Mouse (Mus musculus): ENCODE results near the gene Lipm.

GRCm38 (mm10) chr19:34089011-34089680, 11.6 kb upstream of the Lipm start:
- no peak for TF ChIP-seq CTCF (IDR thresholded peaks at IDR 0.05; ENCODE audit: extremely low read depth, insufficient read depth, insufficient read length, insufficient replicate concordance)
- no peak for TF ChIP-seq POLR2A (IDR thresholded peaks at IDR 0.05; ENCODE audit: low read depth, low read length)

Measured in spleen, adult 2 months (tissue).